Comparison of ENCODE assay signal across 9 mouse cellular contexts in genomic region chr2:113469096-113469883, GRCm38 (mm10).
A peak's percentile ranks its signal among the peaks of the same experiment; 100 is the strongest.
DNase-seq lines count a peak whose midpoint lies in the region; TF ChIP-seq lines count a peak whose summit lies in the region.
"Had no signal": no experiment of that assay in that cellular context is flagged by ENCODE, and none has a peak within 500 bp of the region (broad histone marks: within the 10 kb centered on the region; RNA-seq: fewer than 3 reads in every experiment).

No protein-coding gene starts in this region.

- H3K4me1 ChIP-seq in lung, adult 2 months (ENCODE audit: control insufficient read depth, insufficient read depth, low read length), result no peaks in the 10 kb centered on the region
- no peaks in the 10 kb centered on the region for H3K4me1 ChIP-seq in bone marrow, adult 2 months (ENCODE audit: control insufficient read depth, insufficient read depth, low read length)
- no peaks in the 10 kb centered on the region for H3K4me1 ChIP-seq in olfactory bulb, adult 2 months (ENCODE audit: control insufficient read depth, insufficient read depth, low read length)
- H3K4me1 ChIP-seq: neural tube, embryonic 12.5 days had no signal

- peak; percentile 22; the same call in 1 of the 2 replicates for TF ChIP-seq CTCF in lung, adult 2 months (IDR thresholded peaks at IDR 0.05; ENCODE audit: insufficient read depth, low read length)
- peak; percentile 26; the same call in 1 of the 2 replicates for TF ChIP-seq CTCF in bone marrow, adult 2 months (IDR thresholded peaks at IDR 0.05; ENCODE audit: control insufficient read depth, insufficient read depth, low read length)
- TF ChIP-seq CTCF in olfactory bulb, adult 2 months (IDR thresholded peaks at IDR 0.05; ENCODE audit: insufficient read depth, low read depth, low read length), result peak; percentile 41; the same call in 1 of the 2 replicates

- H3K27ac ChIP-seq in bone marrow, adult 2 months (ENCODE audit: control insufficient read depth, insufficient read depth, low read depth, low read length, poor library complexity), result no peak overlapping the region
- no peak overlapping the region for H3K27ac ChIP-seq in olfactory bulb, adult 2 months (ENCODE audit: insufficient read depth, low read depth, low read length)
- H3K27ac ChIP-seq: neural tube, embryonic 12.5 days had no signal

- peak; percentile 30 for DNase-seq in adrenal gland, postnatal 14 days
- DNase-seq in adrenal gland, adult 2 months, result no peak
- no peak for DNase-seq in lung, adult 2 months
- no peak for DNase-seq in lung, postnatal 4 days
- peak; percentile 31 for DNase-seq in hindlimb bud, embryonic 11.5 days (ENCODE audit: extremely low spot score, low read depth, low spot score)
- DNase-seq in ovary, postnatal 36 days (ENCODE audit: low spot score), result no peak

- no peak overlapping the region for H3K4me3 ChIP-seq in lung, adult 2 months (replicated peaks; ENCODE audit: extremely low read depth, low read depth, low read length)
- no peak overlapping the region for H3K4me3 ChIP-seq in bone marrow, adult 2 months (replicated peaks; ENCODE audit: control insufficient read depth, low read depth, low read length)
- no peak overlapping the region for H3K4me3 ChIP-seq in olfactory bulb, adult 2 months (ENCODE audit: insufficient read depth, low read depth, low read length)
- H3K4me3 ChIP-seq: neural tube, embryonic 12.5 days had no signal

- no peak for TF ChIP-seq POLR2A in lung, adult 2 months (IDR thresholded peaks at IDR 0.05; ENCODE audit: borderline replicate concordance, extremely low read depth, low read depth, low read length)
- no peak for TF ChIP-seq POLR2A in bone marrow, adult 2 months (IDR thresholded peaks at IDR 0.05; ENCODE audit: borderline replicate concordance, control insufficient read depth, low read depth, low read length)
- no peak for TF ChIP-seq POLR2A in olfactory bulb, adult 2 months (IDR thresholded peaks at IDR 0.05; ENCODE audit: insufficient read depth, low read depth, low read length)

- WGBS in lung, adult 2 months, result 25% methylated on average over 3 of the region's 3 CpGs
- WGBS in bone marrow, adult 2 months, result 25% methylated on average over 3 of the region's 3 CpGs
- 33% methylated on average over 3 of the region's 3 CpGs for WGBS in olfactory bulb, adult 2 months

Comparison
In these comparisons a context has a peak if more than half of its experiments do, and no peak if none do; other contexts are left out.
1. DNase-seq: peak in adrenal gland, postnatal 14 days (single experiment) and hindlimb bud, embryonic 11.5 days (single experiment); none in adrenal gland, adult 2 months (single experiment), lung, adult 2 months (single experiment), lung, postnatal 4 days (0 of 2) and ovary, postnatal 36 days (single experiment).
2. Peak in every context shown above with its lines, with median percentiles within 50 percentile points of each other: CTCF ChIP-seq.